Mouse (Mus musculus) heart, embryonic 15.5 days (tissue): ENCODE data around the gene Tbkbp1. TPM values are rescaled to one million over a fixed set of nuclear protein-coding genes. Genes with fewer than 3 reads are reported as not detected.
A peak's percentile ranks its signal among the peaks of the same experiment; 100 is the strongest.

Experiments used
- ATAC-seq: fragments of 200-750 bp; cut with Nextera tagmentation; replicated peaks from 2 replicates; pipeline ENCODE4 v1.8.0; 2017; ENCODE audit warnings: low read depth, moderate TSS enrichment; ENCODE audit not compliant: insufficient number of reproducible peaks, insufficient read depth, low FRiP score
- H3K27ac ChIP-seq: fragments of 300-500 bp; sonication (generic); 2 replicates; pipeline ENCODE4 v1.5.1; 2015; ENCODE audit warnings: mild to moderate bottlenecking, inconsistent platforms
- H3K27me3 ChIP-seq: fragments of 300-500 bp; sonication (generic); 2 replicates; pipeline ENCODE4 v1.6.1; 2015; ENCODE audit warnings: inconsistent platforms
- H3K36me3 ChIP-seq: fragments of 300-500 bp; sonication (generic); 2 replicates; pipeline ENCODE4 v1.6.1; 2015; ENCODE audit warnings: mild to moderate bottlenecking, inconsistent platforms
- H3K4me1 ChIP-seq: fragments of 300-500 bp; sonication (generic); replicated peaks from 2 replicates; pipeline ENCODE4 v1.6.1; 2015; ENCODE audit warnings: inconsistent platforms
- H3K4me2 ChIP-seq: fragments of 300-500 bp; sonication (generic); 2 replicates; pipeline ENCODE4 v1.6.1; 2015; ENCODE audit warnings: inconsistent platforms, mild to moderate bottlenecking, moderate library complexity
- H3K4me3 ChIP-seq: fragments of 300-500 bp; sonication (generic); 2 replicates; pipeline ENCODE4 v1.5.1; 2015; ENCODE audit warnings: mild to moderate bottlenecking, inconsistent platforms
- H3K9ac ChIP-seq: fragments of 300-500 bp; sonication (generic); 2 replicates; pipeline ENCODE4 v1.6.1; 2015; ENCODE audit warnings: mild to moderate bottlenecking, inconsistent platforms
- H3K9me3 ChIP-seq: fragments of 300-500 bp; sonication (generic); replicated peaks from 2 replicates; pipeline ENCODE4 v1.6.1; 2016; ENCODE audit warnings: inconsistent platforms
- WGBS: fragments of 180-500 bp; shearing (Covaris S2); methylation state at CpG from one replicate; pipeline ENCODE4 v1.1.7; 2015; ENCODE audit warnings: mixed read lengths; 5-methylcytosine and 5-hydroxymethylcytosine counted together
- microRNA-seq: library from miRNA; unstranded; fragments of <30 nt; microRNA quantifications from one replicate; pipeline ENCODE4, GENCODE M21; 2016
- polyA plus RNA-seq: library from polyadenylated mRNA; unstranded; fragments of >200 nt; fragmentation: Nextera tagmentation; extraction: Ambion mirVana; gene quantifications from 2 replicates; pipeline ENCODE4 v1.2.1, GENCODE M21; 2015

The Tbkbp1 gene
- polyA plus RNA-seq, 1 experiment from 2014 or later = 4.7 TPM

DNA sequence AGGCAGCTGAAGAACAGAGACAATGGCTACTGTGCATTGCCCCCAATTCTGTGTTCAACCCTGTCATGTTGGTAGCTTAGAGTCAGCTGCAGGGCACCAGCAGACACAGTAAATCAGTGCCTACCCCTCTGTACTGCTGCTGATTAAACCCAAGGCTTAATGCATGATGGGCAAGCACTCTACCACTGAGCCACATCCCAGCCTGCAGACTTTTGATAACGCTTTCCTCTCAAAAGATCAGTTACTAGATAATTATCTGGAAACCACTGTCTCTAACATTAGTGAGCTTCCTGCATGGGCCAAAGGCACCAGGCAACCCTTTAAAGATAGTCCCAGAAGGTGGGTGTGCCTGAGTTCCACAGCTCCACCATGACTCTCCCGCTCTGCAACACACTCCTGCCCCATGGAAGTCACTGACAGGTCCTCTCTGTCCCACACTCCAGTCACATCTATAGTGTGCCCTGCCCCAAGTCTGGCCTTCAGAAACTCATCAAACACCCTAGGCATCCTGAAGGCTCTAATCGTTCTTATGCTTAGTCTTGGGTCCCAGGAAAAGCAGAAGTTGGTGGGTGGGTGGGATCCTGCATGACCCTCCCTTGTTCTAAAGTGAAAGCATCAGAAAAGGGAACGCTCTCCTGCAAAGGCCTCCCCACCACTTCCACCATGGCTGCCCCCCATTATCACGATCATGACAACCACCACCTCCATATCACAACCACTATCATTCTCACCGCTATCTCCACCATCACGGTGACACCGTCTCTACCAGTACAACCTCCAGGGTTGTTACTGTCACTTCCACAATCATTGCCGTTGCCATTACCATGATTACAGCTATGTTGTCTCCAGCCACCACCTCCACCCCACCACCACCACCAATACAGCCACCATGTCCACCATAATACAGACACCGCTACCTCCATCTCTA, 47.9 kb downstream of the Tbkbp1 start:
- ATAC-seq = no peak

DNA sequence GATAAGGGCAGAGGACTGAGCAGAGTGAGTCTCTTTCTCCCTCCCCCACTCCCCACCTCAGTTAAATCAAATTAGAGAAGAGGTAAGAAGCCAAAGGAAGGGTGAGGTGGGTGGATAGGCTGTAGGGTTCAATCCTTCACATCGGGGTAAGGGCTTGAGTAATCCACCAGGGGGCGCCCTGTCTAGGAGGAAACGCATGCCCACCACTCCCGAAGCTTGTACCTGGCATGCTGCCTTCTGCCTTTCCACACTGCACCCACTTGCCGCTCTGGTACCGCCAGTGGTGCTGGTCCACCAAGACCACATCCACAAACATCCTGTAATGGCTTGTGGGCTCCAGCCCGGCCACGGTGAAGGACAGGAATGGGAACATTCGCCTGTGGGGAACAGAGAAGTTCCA, 49.6 kb downstream of the Tbkbp1 start:
- ATAC-seq = no peak
- H3K4me3 ChIP-seq = no peak overlapping the region
- H3K36me3 ChIP-seq = no peaks in the 10 kb centered on the region
- H3K4me1 ChIP-seq = peaks cover 6% of the 10 kb centered on the region
- 19% methylated on average over 9 of the region's 9 CpGs for WGBS
- no peaks in the 10 kb centered on the region for H3K9me3 ChIP-seq
- peaks cover 49% of the 10 kb centered on the region for H3K27me3 ChIP-seq
- no peak overlapping the region for H3K4me2 ChIP-seq
- H3K27ac ChIP-seq = no peak overlapping the region
- H3K9ac ChIP-seq = no peak overlapping the region

More for the DNA sequence above, 47.9 kb downstream of the Tbkbp1 start:
- 84% methylated on average over 10 of the region's 10 CpGs for WGBS
- H3K27ac ChIP-seq = no peak overlapping the region
- no peak overlapping the region for H3K9ac ChIP-seq
- no peak overlapping the region for H3K4me3 ChIP-seq
- no peaks in the 10 kb centered on the region for H3K9me3 ChIP-seq
- H3K4me1 ChIP-seq = peaks cover 6% of the 10 kb centered on the region
- H3K27me3 ChIP-seq = peaks cover 32% of the 10 kb centered on the region
- no peaks in the 10 kb centered on the region for H3K36me3 ChIP-seq
- H3K4me2 ChIP-seq = no peak overlapping the region

DNA sequence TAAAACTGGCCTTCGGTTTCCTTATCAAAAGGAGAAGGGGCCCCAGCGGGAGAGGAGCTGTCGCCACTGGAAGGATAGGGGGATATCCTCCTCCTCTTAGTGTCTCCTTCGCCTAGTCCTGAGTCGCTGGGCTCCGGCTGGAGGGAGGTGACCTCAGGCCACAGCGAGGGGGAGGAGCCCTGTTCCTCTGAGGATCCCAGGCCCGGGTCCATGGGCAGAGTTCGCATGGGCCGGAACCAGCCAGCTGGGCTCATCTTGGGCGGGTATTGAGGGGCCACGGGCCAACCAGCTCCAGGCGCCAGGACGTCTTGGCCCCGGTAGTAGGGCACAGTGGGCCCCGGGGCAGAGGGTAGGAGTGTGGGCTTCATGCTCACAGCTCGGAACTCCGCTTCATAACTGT, 52.5 kb downstream of the Tbkbp1 start:
- H3K36me3 ChIP-seq = no peaks in the 10 kb centered on the region
- H3K27me3 ChIP-seq = peaks cover 63% of the 10 kb centered on the region
- H3K4me3 ChIP-seq = peak overlapping the region; percentile 19

DNA sequence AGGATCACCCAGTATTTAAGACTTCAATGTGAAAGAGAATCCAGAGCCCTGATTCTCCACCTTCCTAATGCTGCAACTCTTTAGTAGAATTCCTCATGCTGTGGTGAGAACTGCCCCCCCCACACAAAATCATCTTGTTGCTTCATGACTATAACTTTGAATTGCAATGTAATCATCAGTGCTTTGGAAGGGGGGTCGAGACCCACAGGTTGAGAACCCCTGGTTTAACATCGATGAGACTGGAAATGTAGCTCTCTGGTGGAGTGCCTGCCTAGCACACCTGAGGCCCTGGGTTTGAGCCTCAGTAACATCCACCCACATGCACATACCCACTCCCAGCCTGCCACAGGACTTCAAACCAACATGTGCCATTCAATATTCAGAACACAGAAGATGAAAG, 56.7 kb downstream of the Tbkbp1 start:
- WGBS = 51% methylated on average over 2 of the region's 2 CpGs
- Histone ChIP-seq H3K27ac (no peak overlapping the region), H3K27me3 (peaks cover 57% of the 10 kb centered on the region), H3K36me3 (no peaks in the 10 kb centered on the region), H3K4me1 (peaks cover 6% of the 10 kb centered on the region), H3K4me2 (no peak overlapping the region), H3K9me3 (no peaks in the 10 kb centered on the region), H3K9ac (no peak overlapping the region), H3K4me3 (no peak overlapping the region)
- ATAC-seq = no peak

More for the DNA sequence above, 52.5 kb downstream of the Tbkbp1 start:
- ATAC-seq = no peak
- H3K27ac ChIP-seq = no peak overlapping the region
- no peaks in the 10 kb centered on the region for H3K9me3 ChIP-seq
- peak overlapping the region; percentile 46 for H3K4me2 ChIP-seq
- H3K9ac ChIP-seq = no peak overlapping the region
- H3K4me1 ChIP-seq = peaks cover 6% of the 10 kb centered on the region
- 10% methylated on average over 18 of the region's 18 CpGs for WGBS

DNA sequence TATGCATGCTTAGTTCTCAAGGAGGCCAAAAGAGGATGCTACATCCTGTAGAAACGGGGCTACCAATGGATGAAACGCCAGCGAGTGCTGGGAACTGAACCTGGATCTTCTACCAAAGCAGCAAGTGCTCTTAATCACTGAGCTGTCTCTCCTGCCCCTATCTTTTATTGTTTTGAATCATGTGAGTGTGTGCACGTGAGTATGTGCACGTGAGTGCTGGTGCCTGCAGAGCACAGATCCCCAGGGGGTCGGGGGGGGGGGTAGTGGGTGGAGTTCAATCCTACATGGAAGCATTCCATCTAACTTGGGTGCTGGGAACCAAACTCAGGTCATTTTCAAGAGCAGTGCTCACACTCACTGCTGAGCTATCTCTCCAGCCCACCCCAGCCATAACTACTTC, 64.9 kb downstream of the Tbkbp1 start:
- no peak overlapping the region for H3K9ac ChIP-seq
- no peaks in the 10 kb centered on the region for H3K36me3 ChIP-seq
- ATAC-seq = no peak
- H3K27ac ChIP-seq = no peak overlapping the region
- no peak overlapping the region for H3K4me3 ChIP-seq
- H3K27me3 ChIP-seq = peaks cover 27% of the 10 kb centered on the region
- no peak overlapping the region for H3K4me2 ChIP-seq
- 0 out of 2 replicates have a peak, but pooled peaks cover 8% of the 10 kb centered on the region for H3K9me3 ChIP-seq
- WGBS = 59% methylated on average over 6 of the region's 6 CpGs
- peaks cover 8% of the 10 kb centered on the region for H3K4me1 ChIP-seq

Small RNA genes lying within 50 kb of the gene (microRNA-seq; reads per million reads assigned to microRNA genes)
- not detected for gene Mir7235

Other genes with a start within 250 kb of the Tbkbp1 start
- gene Cdk5rap3, start 235.0 kb downstream of the Tbkbp1 start, polyA plus RNA-seq = 45.2 and 58.7 TPM in 2 replicates
- 1.7 and 2.9 TPM in 2 replicates for gene Prr15l, start 223.4 kb downstream of the Tbkbp1 start, polyA plus RNA-seq
- 65.2 and 74.8 TPM in 2 replicates for gene Pnpo, start 207.5 kb downstream of the Tbkbp1 start, polyA plus RNA-seq
- gene Sp2, start 168.5 kb downstream of the Tbkbp1 start, polyA plus RNA-seq = 12.9 and 18.2 TPM in 2 replicates
- gene Sp6, start 138.1 kb downstream of the Tbkbp1 start, polyA plus RNA-seq = 0.09 and 0.15 TPM in 2 replicates
- 14.7 and 20.3 TPM in 2 replicates for gene Scrn2, start 121.6 kb downstream of the Tbkbp1 start, polyA plus RNA-seq
- gene Lrrc46, start 110.1 kb downstream of the Tbkbp1 start, polyA plus RNA-seq = 0.72 and 1.1 TPM in 2 replicates
- 61.1 and 67.3 TPM in 2 replicates for gene Mrpl10, start 109.9 kb downstream of the Tbkbp1 start, polyA plus RNA-seq
- gene Osbpl7, start 100.9 kb downstream of the Tbkbp1 start, polyA plus RNA-seq = 4.4 and 8.5 TPM in 2 replicates
- gene Tbx21, start 36.2 kb downstream of the Tbkbp1 start, polyA plus RNA-seq = 0.05 and 0.36 TPM in 2 replicates
- 29.5 and 31.4 TPM in 2 replicates for gene Kpnb1, start 36.4 kb upstream of the Tbkbp1 start, polyA plus RNA-seq
- 90.4 and 90.7 TPM in 2 replicates for gene Npepps, start 129.1 kb upstream of the Tbkbp1 start, polyA plus RNA-seq
- 53.4 and 54.4 TPM in 2 replicates for gene Mrpl45, start 164.2 kb upstream of the Tbkbp1 start, polyA plus RNA-seq
- 0.05 and 0.10 TPM in 2 replicates for gene Gpr179, start 200.6 kb upstream of the Tbkbp1 start, polyA plus RNA-seq
- gene Socs7, start 211.1 kb upstream of the Tbkbp1 start, polyA plus RNA-seq = 3.0 and 3.5 TPM in 2 replicates